Mouse (Mus musculus): ENCODE data around the gene Dhdds.

GRCm38 (mm10) chr4:134019641-134020351, 19.1 kb upstream of the Dhdds start:
- TF ChIP-seq CTCF (IDR thresholded peaks at IDR 0.05), result no peak
- no peak for TF ChIP-seq EP300 (IDR thresholded peaks at IDR 0.05)
